Mouse (Mus musculus): Measurements from ENCODE around the gene Vps9d1. TPM values are rescaled to one million over a fixed set of nuclear protein-coding genes. Genes with fewer than 3 reads are reported as not detected.
"Not testable (repeated sequence)": the region's sequence is repeated elsewhere in the genome, so short reads cannot be mapped to it uniquely, and the experiment has no call there.

The Vps9d1 gene
- total RNA-seq (2014; fragmentation: Nextera tagmentation) (12.1 and 17.5 TPM in 2 replicates), total RNA-seq (2017) (4.6 and 6.1 TPM in 2 replicates)

- peak; percentile 62 for ATAC-seq (replicated peaks; ENCODE audit: low FRiP score, low TSS enrichment, poor library complexity, severe bottlenecking)
Measured at GRCm38 (mm10) chr8:123254099-123254885, at the start of gene Vps9d1, which contains the start of gene Zfp276. Gene Vps9d1 (minus strand): TSS chr8:123254348. Gene Zfp276 (plus strand): TSS chr8:123254195.

GRCm38 (mm10) chr8:123298301-123298700, 44.2 kb upstream of the Vps9d1 start:
- ATAC-seq (replicated peaks; ENCODE audit: low FRiP score, low TSS enrichment, poor library complexity, severe bottlenecking): no peak

GRCm38 (mm10) chr8:123292785-123293184, 38.6 kb upstream of the Vps9d1 start:
- ATAC-seq (replicated peaks; ENCODE audit: low FRiP score, low TSS enrichment, poor library complexity, severe bottlenecking): no peak

DNA sequence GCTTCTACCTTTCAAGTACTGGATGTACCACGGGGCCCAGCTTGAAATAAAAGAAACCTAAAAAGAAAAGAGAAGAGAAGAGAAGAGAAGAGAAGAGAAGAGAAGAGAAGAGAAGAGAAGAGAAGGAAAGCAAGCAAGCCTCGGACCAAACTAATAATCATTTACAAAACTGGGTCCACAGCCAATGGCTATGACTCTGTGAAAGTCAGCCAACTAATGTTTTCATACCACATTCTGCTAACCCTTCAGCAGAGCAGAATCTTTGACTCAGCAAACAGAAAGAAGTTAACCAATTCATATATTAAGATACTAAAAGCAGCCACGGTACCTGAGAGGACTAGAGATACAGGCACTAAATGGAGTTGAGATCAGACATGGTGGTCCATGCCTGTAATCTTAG, 38.1 kb upstream of the Vps9d1 start:
- no peak for ATAC-seq (replicated peaks; ENCODE audit: low FRiP score, low TSS enrichment, poor library complexity, severe bottlenecking)

DNA sequence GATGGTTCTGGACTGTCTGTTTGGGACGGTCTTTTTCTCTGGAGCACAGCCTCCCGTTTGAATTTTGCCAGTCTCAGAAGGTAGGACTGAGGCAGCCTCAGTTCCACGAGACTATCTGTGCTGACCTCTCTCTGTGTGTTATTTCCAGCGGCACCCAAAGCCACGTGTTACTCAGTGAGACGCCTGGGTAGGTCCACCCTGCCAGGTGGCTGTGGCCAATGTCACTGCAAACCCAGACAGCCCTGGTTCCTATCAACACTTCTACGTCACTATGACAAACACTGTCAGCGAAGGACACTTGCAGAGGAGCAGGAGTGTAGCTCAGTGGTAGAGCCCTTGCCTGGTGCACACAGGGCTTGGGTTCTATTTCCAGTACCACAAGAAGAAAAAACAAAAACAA, 37.6 kb upstream of the Vps9d1 start:
- no peak for ATAC-seq (replicated peaks; ENCODE audit: low FRiP score, low TSS enrichment, poor library complexity, severe bottlenecking)

- ATAC-seq (replicated peaks; ENCODE audit: low FRiP score, low TSS enrichment, poor library complexity, severe bottlenecking): no peak
Measured at GRCm38 (mm10) chr8:123290679-123291078, 36.5 kb upstream of the Vps9d1 start.

- 0 out of 2 replicates have a peak, but pooled peaks have one; percentile 47 for ATAC-seq (replicated peaks; ENCODE audit: low FRiP score, low TSS enrichment, poor library complexity, severe bottlenecking)
Measured at GRCm38 (mm10) chr8:123290166-123290565, 36.0 kb upstream of the Vps9d1 start.

- no peak for ATAC-seq (replicated peaks; ENCODE audit: low FRiP score, low TSS enrichment, poor library complexity, severe bottlenecking)
Measured at GRCm38 (mm10) chr8:123287362-123287761, 33.2 kb upstream of the Vps9d1 start.

DNA sequence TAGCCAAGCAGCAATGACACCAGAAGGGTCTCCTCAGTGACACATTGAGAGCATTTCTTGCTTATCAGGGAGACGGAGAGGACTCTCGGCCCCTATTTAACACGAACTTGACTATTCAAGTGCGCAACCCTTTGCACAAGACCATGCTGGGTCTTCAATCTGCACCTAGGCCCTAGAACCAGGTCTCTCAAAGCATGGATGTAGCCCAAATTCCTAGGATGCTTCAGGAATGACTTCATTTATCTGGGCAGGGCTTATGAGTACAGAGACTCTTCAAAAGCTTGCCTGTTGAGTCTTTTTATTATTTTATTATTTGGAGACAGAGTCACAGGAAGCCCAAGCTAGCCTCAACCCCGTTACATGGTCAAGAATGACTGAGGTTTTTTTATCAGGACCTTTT, 30.3 kb upstream of the Vps9d1 start:
- no peak for ATAC-seq (replicated peaks; ENCODE audit: low FRiP score, low TSS enrichment, poor library complexity, severe bottlenecking)

DNA sequence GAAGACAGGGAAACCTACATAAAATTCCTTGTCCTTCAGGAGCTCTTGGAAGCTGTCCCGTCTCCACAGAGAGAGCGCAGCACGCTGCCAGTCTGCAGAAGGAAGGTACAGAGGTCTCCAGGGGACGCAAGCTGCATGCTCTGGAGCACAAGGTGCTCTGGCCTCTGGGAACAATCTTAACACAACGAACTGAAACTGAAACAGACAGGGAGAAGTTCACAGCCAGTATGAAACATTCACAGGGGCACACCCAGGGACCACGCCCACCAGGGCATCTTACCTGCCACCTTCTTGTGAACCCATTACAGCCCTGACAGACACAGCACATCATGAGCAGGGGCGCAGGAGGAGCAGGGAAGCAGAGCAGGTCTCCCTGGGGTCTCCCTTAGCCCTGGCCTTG, 29.8 kb upstream of the Vps9d1 start:
- no peak for ATAC-seq (replicated peaks; ENCODE audit: low FRiP score, low TSS enrichment, poor library complexity, severe bottlenecking)

DNA sequence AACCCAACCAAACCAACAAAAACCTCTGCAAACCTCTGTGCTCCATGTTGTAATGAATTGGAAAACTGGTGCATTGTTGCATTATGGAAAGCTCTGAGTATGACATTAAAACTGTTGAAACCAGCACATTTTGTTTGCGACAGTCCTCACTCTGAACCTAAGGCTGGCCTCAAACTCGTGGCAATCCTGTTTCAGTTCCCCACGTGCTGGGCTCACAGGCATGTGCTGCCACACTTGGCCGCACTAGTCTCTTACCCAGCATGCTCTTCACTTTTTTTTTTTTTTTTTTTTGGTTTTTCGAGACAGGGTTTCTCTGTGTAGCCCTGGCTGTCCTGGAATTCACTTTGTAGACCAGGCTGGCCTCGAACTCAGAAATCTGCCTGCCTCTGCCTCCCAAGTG, 28.8 kb upstream of the Vps9d1 start:
- ATAC-seq (replicated peaks; ENCODE audit: low FRiP score, low TSS enrichment, poor library complexity, severe bottlenecking): not testable (repeated sequence)

DNA sequence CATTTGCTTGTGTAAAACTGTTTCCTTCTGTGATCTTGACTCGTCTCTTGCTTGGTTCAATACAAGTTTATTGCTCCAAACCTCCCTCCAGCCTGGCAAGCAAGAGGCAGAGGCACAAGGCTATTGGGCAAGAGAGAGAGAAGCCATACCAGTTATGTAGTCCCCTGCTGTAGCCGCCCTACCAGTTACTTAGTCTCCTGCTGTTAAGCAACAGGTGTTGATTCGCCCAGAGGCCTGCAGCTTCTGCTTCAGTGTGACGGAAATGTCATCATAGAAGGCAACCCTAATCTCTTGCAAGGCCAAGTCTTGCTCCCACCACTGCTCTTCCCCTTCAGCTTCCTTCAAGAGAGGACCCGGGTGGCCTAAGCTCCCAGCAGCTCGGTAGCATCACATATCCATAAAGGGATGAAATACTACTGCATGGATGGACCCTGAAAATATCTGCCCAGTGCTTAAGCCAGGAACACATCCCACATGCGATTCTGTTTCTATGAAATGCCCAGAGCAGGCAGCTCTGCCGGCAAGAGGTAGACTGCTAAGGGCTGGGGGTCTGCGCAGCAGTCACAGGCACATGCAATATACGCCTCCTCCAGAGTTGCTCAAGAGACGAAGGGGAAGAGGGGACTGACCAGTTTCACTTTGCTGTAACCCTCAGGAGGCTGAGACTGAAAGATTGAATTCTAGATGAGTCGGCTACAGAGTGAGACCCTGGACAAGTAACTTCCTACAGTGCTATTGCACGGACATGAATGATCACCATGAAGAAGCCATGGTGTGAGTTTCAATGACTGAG, 26.4 kb upstream of the Vps9d1 start:
- no peak for ATAC-seq (replicated peaks; ENCODE audit: low FRiP score, low TSS enrichment, poor library complexity, severe bottlenecking)

- no peak for ATAC-seq (replicated peaks; ENCODE audit: low FRiP score, low TSS enrichment, poor library complexity, severe bottlenecking)
Measured at GRCm38 (mm10) chr8:123279828-123280227, 25.7 kb upstream of the Vps9d1 start.

DNA sequence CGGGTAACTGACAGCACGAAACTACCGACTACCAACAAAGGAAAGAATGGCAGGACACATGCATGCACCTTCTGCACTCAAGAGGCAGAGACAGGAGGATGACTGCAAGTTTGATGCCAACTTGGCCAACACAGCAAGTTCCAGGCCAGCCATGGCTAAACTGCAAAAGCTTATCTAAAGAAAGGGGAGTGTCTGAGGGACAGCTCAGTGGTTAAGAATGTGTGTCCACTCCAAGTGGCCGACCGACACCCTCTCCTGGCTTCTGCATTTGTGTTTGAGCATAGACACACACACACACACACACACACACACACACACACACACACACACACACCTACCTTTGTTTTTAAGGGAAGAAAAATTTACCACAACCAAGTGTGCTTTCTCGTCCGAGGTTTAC, 24.3 kb upstream of the Vps9d1 start:
- no peak for ATAC-seq (replicated peaks; ENCODE audit: low FRiP score, low TSS enrichment, poor library complexity, severe bottlenecking)

DNA sequence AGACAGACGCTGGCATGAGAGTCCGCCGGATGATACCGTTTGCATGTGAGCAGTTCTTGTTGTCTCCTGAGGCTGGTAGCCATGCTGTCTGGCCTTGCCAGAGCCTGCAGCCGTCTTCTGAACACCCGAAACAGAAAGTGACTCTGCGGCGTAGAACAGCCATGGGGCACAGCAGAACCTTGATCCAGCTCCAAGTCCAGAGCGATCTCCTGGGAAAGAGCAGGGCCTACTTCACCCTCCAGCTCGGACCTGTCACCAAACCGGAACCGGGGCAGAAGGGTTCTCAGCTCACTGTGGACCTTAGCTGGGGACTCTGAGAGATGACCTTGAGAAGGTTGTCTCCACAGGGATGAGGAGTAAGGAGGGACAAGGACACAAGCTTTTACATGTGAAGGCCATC, 20.9 kb upstream of the Vps9d1 start:
- no peak for ATAC-seq (replicated peaks; ENCODE audit: low FRiP score, low TSS enrichment, poor library complexity, severe bottlenecking)

- ATAC-seq (replicated peaks; ENCODE audit: low FRiP score, low TSS enrichment, poor library complexity, severe bottlenecking): no peak
Measured at GRCm38 (mm10) chr8:123274447-123274846, 20.3 kb upstream of the Vps9d1 start.

GRCm38 (mm10) chr8:123271901-123272300, 17.8 kb upstream of the Vps9d1 start:
- no peak for ATAC-seq (replicated peaks; ENCODE audit: low FRiP score, low TSS enrichment, poor library complexity, severe bottlenecking)

- ATAC-seq (replicated peaks; ENCODE audit: low FRiP score, low TSS enrichment, poor library complexity, severe bottlenecking): no peak
Measured at GRCm38 (mm10) chr8:123271147-123271546, 17.0 kb upstream of the Vps9d1 start.

GRCm38 (mm10) chr8:123267926-123268656, 13.9 kb upstream of the Vps9d1 start:
- ATAC-seq (replicated peaks; ENCODE audit: low FRiP score, low TSS enrichment, poor library complexity, severe bottlenecking): no peak

DNA sequence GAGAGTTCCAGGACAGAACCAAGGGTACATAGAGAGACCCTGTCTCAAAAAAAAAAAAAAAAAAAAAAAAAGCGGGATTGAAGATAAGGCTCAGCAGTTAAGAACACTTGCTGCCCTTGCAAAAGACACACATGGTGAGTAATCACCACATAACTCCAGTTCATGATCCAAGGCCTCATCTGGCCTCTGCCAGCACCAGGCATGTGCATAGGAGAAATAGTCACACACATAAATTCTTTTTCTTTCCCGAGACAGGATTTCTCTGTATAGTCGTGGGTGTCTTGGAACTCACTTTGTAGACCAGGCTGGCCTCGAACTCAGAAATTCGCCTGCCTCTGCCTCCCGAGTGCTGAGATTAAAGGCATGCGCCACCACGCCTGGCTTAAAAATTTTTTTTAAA, 3.4 kb upstream of the Vps9d1 start:
- not testable (repeated sequence) for ATAC-seq (replicated peaks; ENCODE audit: low FRiP score, low TSS enrichment, poor library complexity, severe bottlenecking)

Data from megakaryocyte-erythroid progenitor cell, adult 5-6 weeks (primary cell).